Mouse (Mus musculus): ENCODE data around the gene Adipor2. TPM values are rescaled to one million over a fixed set of nuclear protein-coding genes. Genes with fewer than 3 reads are reported as not detected.

Adipor2 gene
- polyA plus RNA-seq, 1 experiment, result 111 TPM

DNA sequence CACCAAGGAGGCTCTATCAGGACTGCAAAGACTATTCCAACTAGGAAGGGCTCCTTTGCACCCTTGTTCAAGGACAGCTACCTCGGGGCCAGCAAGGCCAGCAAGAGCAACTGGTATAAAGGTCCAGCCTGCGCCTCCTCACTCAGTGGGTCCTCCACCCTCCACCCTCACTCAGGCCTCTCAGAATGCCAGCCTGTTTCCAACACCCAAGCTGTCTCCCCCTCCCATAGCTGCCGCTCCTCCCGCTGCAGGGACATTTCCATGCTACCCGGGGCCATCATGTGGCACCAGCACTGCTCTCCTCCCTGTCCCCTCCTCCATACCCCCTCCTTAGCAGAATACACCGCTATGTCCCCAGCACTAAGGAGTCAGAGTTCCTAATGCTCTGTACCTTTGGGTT, 87.6 kb downstream of the Adipor2 start:
- no peak overlapping the region for H3K27ac ChIP-seq (ENCODE audit: insufficient read depth, low read length)
- peak overlapping the region; percentile 34 for H3K4me3 ChIP-seq (ENCODE audit: low read depth, low read length)
- no peaks in the 10 kb centered on the region for H3K27me3 ChIP-seq (ENCODE audit: control insufficient read depth, insufficient read depth, low read length, poor library complexity, severe bottlenecking)
- peaks cover 18% of the 10 kb centered on the region for H3K4me1 ChIP-seq (ENCODE audit: control insufficient read depth, insufficient read depth, low read length)
- H3K9ac ChIP-seq (ENCODE audit: low read depth, poor library complexity, severe bottlenecking), result no peak overlapping the region
- TF ChIP-seq POLR2A (IDR thresholded peaks at IDR 0.05; ENCODE audit: insufficient read depth, low read length) (no peak), EP300 (IDR thresholded peaks at IDR 0.05; ENCODE audit: insufficient read depth, low read depth, low read length) (no peak), CTCF (IDR thresholded peaks at IDR 0.05; ENCODE audit: low read depth, low read length) (no peak)
- H3K36me3 ChIP-seq (ENCODE audit: control insufficient read depth, insufficient read depth, low read length, poor library complexity, severe bottlenecking), result no peaks in the 10 kb centered on the region
- no peaks in the 10 kb centered on the region for H3K9me3 ChIP-seq (replicated peaks; ENCODE audit: control insufficient read depth, insufficient read depth, low read length, poor library complexity, severe bottlenecking)

DNA sequence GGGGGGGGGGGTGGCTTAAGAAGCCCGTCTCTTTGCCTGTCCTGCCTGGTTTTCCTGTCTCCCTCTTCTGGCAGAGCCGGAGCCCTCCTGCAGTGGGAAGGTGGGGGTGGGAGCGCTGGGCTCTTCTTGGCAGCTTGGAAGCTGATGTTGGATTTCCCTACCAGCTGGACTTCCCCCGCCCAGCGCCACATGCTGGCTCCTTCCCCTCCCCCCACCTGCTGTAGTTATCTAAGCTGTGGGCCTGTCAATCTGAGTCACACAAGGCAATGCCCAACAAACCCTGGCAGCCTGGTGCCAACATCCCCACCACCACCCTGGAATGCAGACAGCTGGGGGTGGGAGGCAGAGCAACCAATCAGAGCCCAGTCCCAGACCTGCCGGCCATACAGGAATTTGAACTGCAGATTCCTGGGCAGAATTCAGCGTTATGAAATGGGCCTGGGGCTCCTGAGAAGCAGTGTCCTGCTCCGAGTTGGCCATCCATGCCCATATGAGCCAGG, 88.2 kb downstream of the Adipor2 start:
- H3K27ac ChIP-seq (ENCODE audit: insufficient read depth, low read length), result no peak overlapping the region
- no peaks in the 10 kb centered on the region for H3K36me3 ChIP-seq (ENCODE audit: control insufficient read depth, insufficient read depth, low read length, poor library complexity, severe bottlenecking)
- TF ChIP-seq CTCF (IDR thresholded peaks at IDR 0.05; ENCODE audit: low read depth, low read length), result no peak
- no peak for TF ChIP-seq POLR2A (IDR thresholded peaks at IDR 0.05; ENCODE audit: insufficient read depth, low read length)
- TF ChIP-seq EP300 (IDR thresholded peaks at IDR 0.05; ENCODE audit: insufficient read depth, low read depth, low read length), result no peak
- H3K4me1 ChIP-seq (ENCODE audit: control insufficient read depth, insufficient read depth, low read length), result peaks cover 18% of the 10 kb centered on the region
- no peak overlapping the region for H3K9ac ChIP-seq (ENCODE audit: low read depth, poor library complexity, severe bottlenecking)
- H3K9me3 ChIP-seq (replicated peaks; ENCODE audit: control insufficient read depth, insufficient read depth, low read length, poor library complexity, severe bottlenecking), result no peaks in the 10 kb centered on the region
- no peak overlapping the region for H3K4me3 ChIP-seq (ENCODE audit: low read depth, low read length)
- no peaks in the 10 kb centered on the region for H3K27me3 ChIP-seq (ENCODE audit: control insufficient read depth, insufficient read depth, low read length, poor library complexity, severe bottlenecking)

DNA sequence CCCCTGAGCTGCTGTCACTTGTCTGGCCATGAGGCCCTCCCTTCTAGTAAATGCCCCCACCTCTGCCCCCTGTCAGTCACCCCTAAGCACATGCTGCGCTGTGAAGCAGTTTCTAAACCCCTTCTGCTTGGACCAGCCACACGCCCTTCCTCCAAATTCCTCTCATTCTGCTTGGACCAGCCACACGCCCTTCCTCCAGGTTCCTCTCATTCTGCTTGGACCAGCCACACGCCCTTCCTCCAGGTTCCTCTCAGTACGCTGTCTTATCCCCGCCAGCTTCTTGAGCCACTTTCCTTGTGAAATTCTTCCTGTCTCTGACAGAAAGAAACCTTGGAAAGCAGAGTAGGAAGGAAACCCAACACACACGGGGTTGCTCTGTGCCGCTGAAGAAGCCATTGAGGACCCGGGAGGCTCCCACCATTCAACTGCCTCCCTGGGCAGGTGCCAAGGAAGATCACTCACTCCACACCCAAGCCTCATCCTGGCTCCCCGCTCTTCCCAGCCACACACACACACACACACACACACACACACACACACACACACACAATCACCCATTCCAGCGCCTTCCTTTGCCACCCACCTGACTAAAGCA, 88.9 kb downstream of the Adipor2 start:
- TF ChIP-seq CTCF (IDR thresholded peaks at IDR 0.05; ENCODE audit: low read depth, low read length) (no peak), POLR2A (IDR thresholded peaks at IDR 0.05; ENCODE audit: insufficient read depth, low read length) (no peak), EP300 (IDR thresholded peaks at IDR 0.05; ENCODE audit: insufficient read depth, low read depth, low read length) (no peak)
- H3K27ac ChIP-seq (ENCODE audit: insufficient read depth, low read length), result no peak overlapping the region
- H3K27me3 ChIP-seq (ENCODE audit: control insufficient read depth, insufficient read depth, low read length, poor library complexity, severe bottlenecking), result no peaks in the 10 kb centered on the region
- no peak overlapping the region for H3K9ac ChIP-seq (ENCODE audit: low read depth, poor library complexity, severe bottlenecking)
- no peaks in the 10 kb centered on the region for H3K9me3 ChIP-seq (replicated peaks; ENCODE audit: control insufficient read depth, insufficient read depth, low read length, poor library complexity, severe bottlenecking)
- H3K4me1 ChIP-seq (ENCODE audit: control insufficient read depth, insufficient read depth, low read length), result peaks cover 22% of the 10 kb centered on the region
- H3K4me3 ChIP-seq (ENCODE audit: low read depth, low read length), result no peak overlapping the region
- no peaks in the 10 kb centered on the region for H3K36me3 ChIP-seq (ENCODE audit: control insufficient read depth, insufficient read depth, low read length, poor library complexity, severe bottlenecking)

DNA sequence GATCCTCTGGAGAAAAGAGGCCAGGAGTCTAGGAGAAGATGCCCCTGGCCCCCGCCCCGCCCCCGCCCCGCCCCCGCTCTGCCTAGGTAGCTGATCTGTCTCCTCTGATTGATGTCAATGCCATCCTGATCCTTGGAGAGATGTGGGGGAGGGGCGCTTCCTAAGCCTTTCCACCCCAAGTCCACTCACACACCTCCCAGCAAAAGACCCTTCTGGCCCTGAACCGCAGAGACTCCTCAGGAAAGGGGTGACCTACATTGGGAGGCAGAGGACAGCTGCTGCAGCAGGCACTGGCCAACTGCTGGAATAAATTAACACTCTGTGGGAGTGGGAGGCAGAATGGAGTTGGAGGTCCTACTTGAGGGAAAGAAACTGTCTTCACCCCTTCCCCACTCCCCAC, 91.0 kb downstream of the Adipor2 start:
- Histone ChIP-seq H3K4me3 (ENCODE audit: low read depth, low read length) (no peak overlapping the region), H3K9me3 (replicated peaks; ENCODE audit: control insufficient read depth, insufficient read depth, low read length, poor library complexity, severe bottlenecking) (no peaks in the 10 kb centered on the region), H3K4me1 (ENCODE audit: control insufficient read depth, insufficient read depth, low read length) (peaks cover 22% of the 10 kb centered on the region), H3K9ac (ENCODE audit: low read depth, poor library complexity, severe bottlenecking) (no peak overlapping the region), H3K36me3 (ENCODE audit: control insufficient read depth, insufficient read depth, low read length, poor library complexity, severe bottlenecking) (no peaks in the 10 kb centered on the region), H3K27ac (ENCODE audit: insufficient read depth, low read length) (no peak overlapping the region), H3K27me3 (ENCODE audit: control insufficient read depth, insufficient read depth, low read length, poor library complexity, severe bottlenecking) (no peaks in the 10 kb centered on the region)
- TF ChIP-seq EP300 (IDR thresholded peaks at IDR 0.05; ENCODE audit: insufficient read depth, low read depth, low read length) (no peak), CTCF (IDR thresholded peaks at IDR 0.05; ENCODE audit: low read depth, low read length) (no peak), POLR2A (IDR thresholded peaks at IDR 0.05; ENCODE audit: insufficient read depth, low read length) (no peak)

DNA sequence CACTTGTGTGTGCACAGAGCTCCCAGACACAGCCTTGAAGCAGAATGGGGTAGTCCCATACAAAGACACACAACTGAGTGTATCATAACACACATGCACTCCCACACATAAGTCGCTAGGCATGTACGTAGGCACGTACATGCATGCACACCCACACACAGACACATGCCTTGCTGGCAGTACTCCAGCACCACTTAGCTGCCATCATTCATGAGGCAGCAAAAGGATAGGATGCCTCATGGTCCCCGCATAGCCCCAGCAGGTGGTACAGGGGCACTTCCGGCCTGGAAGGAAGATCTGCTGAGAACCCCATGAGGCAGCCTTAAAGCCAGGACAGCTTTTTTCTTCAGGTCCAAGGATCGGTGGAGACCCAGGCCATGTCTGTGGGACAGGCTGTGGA, 91.5 kb downstream of the Adipor2 start:
- TF ChIP-seq POLR2A (IDR thresholded peaks at IDR 0.05; ENCODE audit: insufficient read depth, low read length), result no peak
- no peak for TF ChIP-seq EP300 (IDR thresholded peaks at IDR 0.05; ENCODE audit: insufficient read depth, low read depth, low read length)
- TF ChIP-seq CTCF (IDR thresholded peaks at IDR 0.05; ENCODE audit: low read depth, low read length), result no peak
- H3K27ac ChIP-seq (ENCODE audit: insufficient read depth, low read length), result no peak overlapping the region
- no peaks in the 10 kb centered on the region for H3K27me3 ChIP-seq (ENCODE audit: control insufficient read depth, insufficient read depth, low read length, poor library complexity, severe bottlenecking)

DNA sequence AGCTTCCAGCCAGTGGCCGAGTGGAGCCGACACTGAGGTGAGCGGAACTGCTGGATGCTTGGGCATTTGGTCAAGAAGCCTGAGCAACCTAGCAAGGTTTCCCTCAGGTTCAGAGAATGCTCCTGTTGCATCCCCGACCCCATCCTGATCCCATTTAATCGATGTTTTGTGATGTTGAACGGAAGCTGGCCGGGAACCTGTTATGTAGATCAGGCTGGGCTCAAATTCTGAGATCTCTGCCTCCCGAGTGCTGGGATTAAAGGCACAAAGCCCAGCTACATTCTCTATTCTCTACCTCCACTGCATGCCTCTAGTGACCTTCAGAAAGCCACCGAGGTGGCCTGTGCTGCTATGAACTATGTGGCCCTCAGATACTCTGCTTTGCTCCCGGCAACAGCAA, 92.7 kb downstream of the Adipor2 start:
- H3K4me3 ChIP-seq (ENCODE audit: low read depth, low read length), result no peak overlapping the region
- TF ChIP-seq CTCF (IDR thresholded peaks at IDR 0.05; ENCODE audit: low read depth, low read length) (no peak), EP300 (IDR thresholded peaks at IDR 0.05; ENCODE audit: insufficient read depth, low read depth, low read length) (peak; percentile 79)
- no peaks in the 10 kb centered on the region for H3K36me3 ChIP-seq (ENCODE audit: control insufficient read depth, insufficient read depth, low read length, poor library complexity, severe bottlenecking)
- no peak overlapping the region for H3K9ac ChIP-seq (ENCODE audit: low read depth, poor library complexity, severe bottlenecking)
- no peaks in the 10 kb centered on the region for H3K9me3 ChIP-seq (replicated peaks; ENCODE audit: control insufficient read depth, insufficient read depth, low read length, poor library complexity, severe bottlenecking)
- H3K27ac ChIP-seq (ENCODE audit: insufficient read depth, low read length), result no peak overlapping the region
- H3K4me1 ChIP-seq (ENCODE audit: control insufficient read depth, insufficient read depth, low read length), result peaks cover 22% of the 10 kb centered on the region
- H3K27me3 ChIP-seq (ENCODE audit: control insufficient read depth, insufficient read depth, low read length, poor library complexity, severe bottlenecking), result no peaks in the 10 kb centered on the region

More for the DNA sequence above, 91.5 kb downstream of the Adipor2 start:
- Histone ChIP-seq H3K4me1 (ENCODE audit: control insufficient read depth, insufficient read depth, low read length) (peaks cover 22% of the 10 kb centered on the region), H3K9me3 (replicated peaks; ENCODE audit: control insufficient read depth, insufficient read depth, low read length, poor library complexity, severe bottlenecking) (no peaks in the 10 kb centered on the region), H3K9ac (ENCODE audit: low read depth, poor library complexity, severe bottlenecking) (no peak overlapping the region), H3K36me3 (ENCODE audit: control insufficient read depth, insufficient read depth, low read length, poor library complexity, severe bottlenecking) (no peaks in the 10 kb centered on the region), H3K4me3 (ENCODE audit: low read depth, low read length) (no peak overlapping the region)
